ENCODE assay signal across 8 mouse cellular contexts in genomic region chr8:77724046-77724930, GRCm38 (mm10). TPM values are rescaled to one million over a fixed set of nuclear protein-coding genes. Genes with fewer than 3 reads are reported as not detected.
A peak's percentile ranks its signal among the peaks of the same experiment; 100 is the strongest.
DNase-seq lines count a peak whose midpoint lies in the region; ATAC-seq lines count a peak whose summit lies in the region.

Ednra (minus strand) TSS chr8:77724464.

- H3K36me3 ChIP-seq in forebrain, embryonic 13.5 days (ENCODE audit: poor library complexity, severe bottlenecking), result no peaks in the 10 kb centered on the region
- H3K36me3 ChIP-seq in lung, embryonic 16.5 days (ENCODE audit: control insufficient read depth, insufficient read depth, low read length), result peaks cover under 1% of the 10 kb centered on the region; the same call in 1 of the 2 replicates

- peak; percentile 78 for ATAC-seq in forebrain, embryonic 13.5 days
- peak; percentile 89 for ATAC-seq in lung, embryonic 16.5 days (ENCODE audit: low read depth)
- ATAC-seq in activated CD4-positive, CD25-positive, alpha-beta regulatory T cell, adult 4 months, result no peak

- no peaks in the 10 kb centered on the region for H3K9me3 ChIP-seq in forebrain, embryonic 13.5 days (replicated peaks)
- no peaks in the 10 kb centered on the region for H3K9me3 ChIP-seq in lung, embryonic 16.5 days (ENCODE audit: control insufficient read depth, low read length)

- intact Hi-C loops in heart, postnatal 14 days (cut with DNase I), result loop anchor here (5.0 kb wide), 3 partner anchors 37 to 263 kb away; no protein-coding TSS in a partner anchor

- H3K27ac ChIP-seq in forebrain, embryonic 13.5 days, result no peak within 1 kb of the TSS
- H3K27ac ChIP-seq in lung, embryonic 16.5 days (ENCODE audit: low read length), result peak within 1 kb of the TSS; percentile 98

- peak within 1 kb of the TSS; percentile 42 for H3K4me3 ChIP-seq in forebrain, embryonic 13.5 days
- H3K4me3 ChIP-seq in lung, embryonic 16.5 days (ENCODE audit: low read length), result peak within 1 kb of the TSS; percentile 72

- H3K27me3 ChIP-seq in forebrain, embryonic 13.5 days, result peaks cover 6% of the 10 kb centered on the region
- H3K27me3 ChIP-seq in lung, embryonic 16.5 days (ENCODE audit: control insufficient read depth, insufficient read depth, low read depth, low read length), result no peaks in the 10 kb centered on the region

- peak within 1 kb of the TSS; percentile 83 for H3K4me2 ChIP-seq in forebrain, embryonic 13.5 days
- H3K4me2 ChIP-seq in lung, embryonic 16.5 days (ENCODE audit: low read depth, low read length), result peak within 1 kb of the TSS; percentile 68

- H3K4me1 ChIP-seq in forebrain, embryonic 13.5 days, result peaks cover 12% of the 10 kb centered on the region
- peaks cover 3% of the 10 kb centered on the region; the same call in 1 of the 2 replicates for H3K4me1 ChIP-seq in lung, embryonic 16.5 days (replicated peaks; ENCODE audit: control insufficient read depth, insufficient read depth, low read length)

- 2% methylated on average over 27 of the region's 27 CpGs for WGBS in forebrain, embryonic 13.5 days
- 2% methylated on average over 27 of the region's 27 CpGs for WGBS in lung, embryonic 16.5 days

- H3K9ac ChIP-seq in forebrain, embryonic 13.5 days, result peak within 1 kb of the TSS; percentile 59
- H3K9ac ChIP-seq in lung, embryonic 16.5 days (ENCODE audit: low read length), result peak within 1 kb of the TSS; percentile 85

- peak; percentile 7 for DNase-seq in 3134 (ENCODE audit: extremely low read depth, insufficient read length, low spot score)
- peak; percentile 55 to 67 for DNase-seq in adrenal gland, adult 18-20 months (ENCODE audit: low spot score in 2 of 2)
- peak; percentile 62 to 71 for DNase-seq in heart, postnatal 14 days
- DNase-seq in kidney, postnatal 4 days, result peak; percentile 80 to 86
- peak; percentile 66 for DNase-seq in retina, embryonic 14.5 days (ENCODE audit: low spot score)

RNA-seq across cellular contexts. Expression of gene Ednra, which starts in this region (rescaled TPM):
- 10 to 100 TPM; 21.5 to 21.9 TPM for total RNA-seq in adrenal gland, adult 18-20 months (2021)
- 3.9 TPM in 2 replicates for polyA plus RNA-seq in forebrain, embryonic 13.5 days (2015; fragmentation: Nextera tagmentation; extraction: Ambion mirVana)
- 10 to 100 TPM; 57.6 to 64.8 TPM for total RNA-seq in heart, postnatal 14 days (2021)
- 109 and 113 TPM in 2 replicates for polyA plus RNA-seq in lung, embryonic 16.5 days (2015; fragmentation: Nextera tagmentation; extraction: Ambion mirVana)
- polyA plus RNA-seq in activated CD4-positive, CD25-positive, alpha-beta regulatory T cell, adult 4 months (2017; shearing (Covaris generic)), result not detected

Comparison
In these comparisons a context has a peak if more than half of its experiments do, and no peak if none do; other contexts are left out.
1. RNA of gene Ednra (polyA plus RNA-seq): 109 to 113 TPM in lung, embryonic 16.5 days; 3.9 TPM in forebrain, embryonic 13.5 days and not detected in activated CD4-positive, CD25-positive, alpha-beta regulatory T cell, adult 4 months; every median in the first group is over 10 times any median in the second.
2. DNase-seq: peak in every context shown above with its lines; median percentile 83 in kidney, postnatal 4 days; 66 in heart, postnatal 14 days; 66 in retina, embryonic 14.5 days; 61 in adrenal gland, adult 18-20 months; 7 in 3134.